Mouse (Mus musculus): ENCODE measurements around the gene Obox6. TPM values are rescaled to one million over a fixed set of nuclear protein-coding genes. Genes with fewer than 3 reads are reported as not detected.

Gene Obox6
- not detected in 2 replicates for polyA plus RNA-seq (2012; rRNA removed)
- not detected in 2 replicates for polyA plus RNA-seq (2014; fragmentation: Nextera tagmentation; extraction: Ambion mirVana)

DNA sequence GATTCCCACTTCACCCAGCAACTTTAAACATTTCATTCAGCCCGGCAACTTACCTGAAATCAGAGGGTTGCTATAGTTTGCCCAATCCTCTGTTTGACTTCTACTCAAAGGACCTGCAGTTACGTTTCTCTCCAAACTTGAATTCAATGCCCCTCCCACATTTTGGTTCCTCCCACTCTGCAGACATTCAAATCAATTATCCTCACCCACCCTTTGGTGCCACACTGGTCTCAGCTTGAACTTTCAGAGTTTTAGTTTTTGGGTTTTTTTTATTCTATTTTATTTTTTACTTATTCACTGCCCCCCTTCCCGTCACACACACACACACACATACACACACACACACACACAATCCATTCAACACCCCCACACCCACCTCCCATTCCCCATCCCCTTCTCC, at the start of gene Obox6:
Gene Obox6, minus strand, starts transcription at position 101 of the 400 bp plus-strand sequence.
- no peak for TF ChIP-seq CTCF (IDR thresholded peaks at IDR 0.05; ENCODE audit: low read depth)
- TF ChIP-seq EP300 (IDR thresholded peaks at IDR 0.05; ENCODE audit: low read depth): no peak

DNA sequence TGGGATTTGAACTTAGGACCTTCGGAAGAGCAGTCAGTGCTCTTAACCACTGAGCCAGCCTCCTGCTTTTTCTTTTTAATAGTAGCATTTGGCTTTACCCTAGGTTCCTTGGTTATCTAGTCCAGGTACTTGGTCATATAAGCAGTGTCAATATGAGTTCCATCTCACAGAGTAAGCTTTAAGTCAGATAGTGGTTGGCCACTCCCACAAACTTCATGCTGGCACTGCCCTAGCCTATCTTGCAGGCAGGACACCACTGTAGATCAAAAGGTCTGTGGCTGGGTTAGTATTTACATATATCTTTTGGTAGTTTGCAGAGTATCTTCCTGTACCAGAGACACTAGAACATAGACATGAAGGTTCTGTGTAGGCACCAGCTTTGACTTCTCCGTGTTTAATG, 44.6 kb upstream of the Obox6 start:
- Histone ChIP-seq H3K9ac (replicated peaks) (no peak overlapping the region), H3K27me3 (ENCODE audit: control insufficient read depth, insufficient read depth, low read length) (no peaks in the 10 kb centered on the region), H3K27ac (no peak overlapping the region), H3K36me3 (replicated peaks; ENCODE audit: control insufficient read depth, insufficient read depth, low read depth) (no peaks in the 10 kb centered on the region), H3K4me3 (ENCODE audit: insufficient read depth in 1 of 2, low read depth in 2 of 2, low read length in 2 of 2) (no peak overlapping the region), H3K4me1 (replicated peaks; ENCODE audit: control insufficient read depth in 2 of 2, insufficient read depth in 2 of 2, low read length in 1 of 2) (no peaks in the 10 kb centered on the region), H3K9me3 (ENCODE audit: control insufficient read depth, low read length) (no peaks in the 10 kb centered on the region), H3K4me2 (ENCODE audit: low read depth) (no peak overlapping the region)
- no peak for ATAC-seq (ENCODE audit: insufficient read depth)
- no peak for TF ChIP-seq EP300 (IDR thresholded peaks at IDR 0.05; ENCODE audit: low read depth)
- no peak for TF ChIP-seq CTCF (IDR thresholded peaks at IDR 0.05; ENCODE audit: low read depth)
- no peak for DNase-seq (ENCODE audit: low read depth in 3 of 3, low spot score in 3 of 3)
- WGBS (ENCODE audit: insufficient replicate concordance): 74% methylated on average over 2 of the region's 2 CpGs

More for the DNA sequence above, at the start of gene Obox6:
- Histone ChIP-seq H3K4me3 (ENCODE audit: insufficient read depth in 1 of 2, low read depth in 2 of 2, low read length in 2 of 2) (no peak within 1 kb of the TSS), H3K4me1 (replicated peaks; ENCODE audit: control insufficient read depth in 2 of 2, insufficient read depth in 2 of 2, low read length in 1 of 2) (no peaks in the 10 kb centered on the region), H3K27ac (no peak within 1 kb of the TSS), H3K27me3 (ENCODE audit: control insufficient read depth, insufficient read depth, low read length) (no peaks in the 10 kb centered on the region), H3K9me3 (ENCODE audit: control insufficient read depth, low read length) (no peaks in the 10 kb centered on the region), H3K9ac (replicated peaks) (no peak within 1 kb of the TSS), H3K4me2 (ENCODE audit: low read depth) (no peak within 1 kb of the TSS), H3K36me3 (replicated peaks; ENCODE audit: control insufficient read depth, insufficient read depth, low read depth) (no peaks in the 10 kb centered on the region)
- DNase-seq (ENCODE audit: low read depth in 3 of 3, low spot score in 3 of 3) (no peak), ATAC-seq (ENCODE audit: insufficient read depth) (no peak)
- 55% methylated on average over 3 of the region's 3 CpGs for WGBS (ENCODE audit: insufficient replicate concordance)

DNA sequence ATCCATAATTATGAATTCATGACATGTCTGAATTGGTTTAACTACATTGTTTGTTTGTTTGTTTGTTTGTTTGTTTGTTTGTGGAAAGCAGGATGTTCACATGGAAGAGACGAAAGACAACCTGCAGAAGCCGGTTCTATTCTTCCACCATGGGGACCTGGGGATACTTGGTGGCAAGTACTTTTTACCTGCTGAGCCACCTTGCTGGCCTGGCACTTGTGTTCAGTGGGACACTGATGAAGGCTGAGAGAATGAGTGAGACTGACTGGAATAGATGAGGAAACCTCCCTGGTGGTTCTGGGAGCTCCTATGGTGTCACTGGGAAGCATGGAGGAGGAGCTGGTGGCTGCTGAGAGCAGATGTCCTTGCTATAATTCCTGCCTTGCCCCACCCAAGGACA, 42.8 kb upstream of the Obox6 start, which contains the start of gene Crxos:
Gene Crxos, plus strand, starts transcription at position 301 of the 400 bp plus-strand sequence.
- Histone ChIP-seq H3K4me2 (ENCODE audit: low read depth) (no peak within 1 kb of the TSS), H3K27me3 (ENCODE audit: control insufficient read depth, insufficient read depth, low read length) (no peaks in the 10 kb centered on the region), H3K27ac (no peak within 1 kb of the TSS), H3K36me3 (replicated peaks; ENCODE audit: control insufficient read depth, insufficient read depth, low read depth) (no peaks in the 10 kb centered on the region), H3K9me3 (ENCODE audit: control insufficient read depth, low read length) (no peaks in the 10 kb centered on the region), H3K4me1 (replicated peaks; ENCODE audit: control insufficient read depth in 2 of 2, insufficient read depth in 2 of 2, low read length in 1 of 2) (no peaks in the 10 kb centered on the region), H3K9ac (replicated peaks) (no peak within 1 kb of the TSS), H3K4me3 (ENCODE audit: insufficient read depth in 1 of 2, low read depth in 2 of 2, low read length in 2 of 2) (no peak within 1 kb of the TSS)
- ATAC-seq (ENCODE audit: insufficient read depth) (no peak), DNase-seq (ENCODE audit: low read depth in 3 of 3, low spot score in 3 of 3) (no peak)
- TF ChIP-seq EP300 (IDR thresholded peaks at IDR 0.05; ENCODE audit: low read depth) (no peak), CTCF (IDR thresholded peaks at IDR 0.05; ENCODE audit: low read depth) (no peak)
- 61% methylated on average over 2 of the region's 2 CpGs for WGBS (ENCODE audit: insufficient replicate concordance)

DNA sequence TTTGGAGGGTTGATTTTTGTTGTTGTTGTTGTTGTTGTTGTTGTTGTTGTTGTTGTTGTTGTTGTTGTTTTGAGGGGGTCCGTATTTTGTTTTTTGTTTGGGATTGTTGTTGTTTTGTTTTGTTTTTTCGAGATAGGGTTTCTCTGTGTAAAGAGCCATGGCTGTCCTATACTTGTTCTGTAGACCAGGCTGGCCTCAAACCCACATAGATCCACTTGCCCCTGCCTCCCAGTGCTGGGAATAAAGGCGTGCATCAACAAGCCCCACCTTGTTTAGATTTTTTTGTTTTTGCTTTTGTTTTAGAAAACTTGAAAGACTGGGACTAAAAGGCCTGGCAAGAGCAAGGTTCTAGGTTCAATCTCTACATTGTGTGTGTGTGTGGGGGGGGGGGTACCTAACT, 42.4 kb upstream of the Obox6 start:
- Histone ChIP-seq H3K9ac (replicated peaks) (no peak overlapping the region), H3K27me3 (ENCODE audit: control insufficient read depth, insufficient read depth, low read length) (no peaks in the 10 kb centered on the region), H3K4me3 (ENCODE audit: insufficient read depth in 1 of 2, low read depth in 2 of 2, low read length in 2 of 2) (no peak overlapping the region), H3K4me1 (replicated peaks; ENCODE audit: control insufficient read depth in 2 of 2, insufficient read depth in 2 of 2, low read length in 1 of 2) (no peaks in the 10 kb centered on the region), H3K27ac (no peak overlapping the region), H3K36me3 (replicated peaks; ENCODE audit: control insufficient read depth, insufficient read depth, low read depth) (no peaks in the 10 kb centered on the region), H3K4me2 (ENCODE audit: low read depth) (no peak overlapping the region), H3K9me3 (ENCODE audit: control insufficient read depth, low read length) (no peaks in the 10 kb centered on the region)
- DNase-seq (ENCODE audit: low read depth in 3 of 3, low spot score in 3 of 3): no peak
- no peak for ATAC-seq (ENCODE audit: insufficient read depth)
- TF ChIP-seq EP300 (IDR thresholded peaks at IDR 0.05; ENCODE audit: low read depth) (no peak), CTCF (IDR thresholded peaks at IDR 0.05; ENCODE audit: low read depth) (no peak)
- WGBS (ENCODE audit: insufficient replicate concordance): 42% methylated on average over 3 of the region's 3 CpGs

DNA sequence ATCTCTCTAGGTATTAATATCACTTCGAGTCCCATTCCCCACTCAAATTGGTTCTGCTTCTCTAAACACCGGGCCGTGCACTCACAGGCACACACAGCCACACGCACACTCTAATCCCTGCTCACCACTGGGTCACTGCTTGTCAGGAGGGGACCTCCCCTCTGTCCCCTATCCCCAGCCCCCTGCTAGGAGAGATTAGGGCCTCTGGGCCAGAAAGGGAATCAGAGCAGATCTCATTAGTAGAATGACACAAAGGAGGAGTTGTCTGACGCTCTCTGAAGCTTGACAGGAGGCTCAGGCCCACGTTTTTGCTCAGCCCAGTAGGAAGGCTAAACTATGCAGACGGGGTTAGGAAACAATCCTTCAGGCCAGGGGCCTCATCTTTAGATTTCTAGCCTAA, 41.9 kb upstream of the Obox6 start:
- no peak overlapping the region for H3K27ac ChIP-seq
- DNase-seq (ENCODE audit: low read depth in 3 of 3, low spot score in 3 of 3) (no peak), ATAC-seq (ENCODE audit: insufficient read depth) (no peak)
- no peak overlapping the region for H3K4me3 ChIP-seq (ENCODE audit: insufficient read depth in 1 of 2, low read depth in 2 of 2, low read length in 2 of 2)
- no peak for TF ChIP-seq EP300 (IDR thresholded peaks at IDR 0.05; ENCODE audit: low read depth)
- TF ChIP-seq CTCF (IDR thresholded peaks at IDR 0.05; ENCODE audit: low read depth): no peak
- H3K27me3 ChIP-seq (ENCODE audit: control insufficient read depth, insufficient read depth, low read length): no peaks in the 10 kb centered on the region
- 17% methylated on average over 7 of the region's 7 CpGs for WGBS (ENCODE audit: insufficient replicate concordance)
- H3K4me1 ChIP-seq (replicated peaks; ENCODE audit: control insufficient read depth in 2 of 2, insufficient read depth in 2 of 2, low read length in 1 of 2): no peaks in the 10 kb centered on the region
- H3K9ac ChIP-seq (replicated peaks): no peak overlapping the region
- no peaks in the 10 kb centered on the region for H3K9me3 ChIP-seq (ENCODE audit: control insufficient read depth, low read length)
- no peaks in the 10 kb centered on the region for H3K36me3 ChIP-seq (replicated peaks; ENCODE audit: control insufficient read depth, insufficient read depth, low read depth)
- no peak overlapping the region for H3K4me2 ChIP-seq (ENCODE audit: low read depth)

All from liver, embryonic 14.5 days (tissue).